Mouse (Mus musculus) heart, postnatal 0 days (tissue): ENCODE results near the gene Ddx6. TPM values are rescaled to one million over a fixed set of nuclear protein-coding genes. Genes with fewer than 3 reads are reported as not detected.

ENCODE experiments used
- ATAC-seq: fragments of 200-750 bp; cut with Nextera tagmentation; 2 replicates; pipeline ENCODE4 v1.8.0; 2017; ENCODE audit warnings: low read depth, moderate number of reproducible peaks, moderate library complexity; ENCODE audit not compliant: insufficient read depth
- DNase-seq: peaks from one replicate; pipeline ENCODE4 v3.0.0-alpha.2; 2016; ENCODE audit warnings: low spot score
- H3K27ac ChIP-seq: fragments of 300-500 bp; sonication (generic); 2 replicates; pipeline ENCODE4 v1.5.1; 2014; ENCODE audit warnings: low read depth, mild to moderate bottlenecking
- H3K27me3 ChIP-seq: fragments of 300-500 bp; sonication (generic); 2 replicates; pipeline ENCODE4 v1.6.1; 2014; ENCODE audit warnings: low read length, mixed read lengths; ENCODE audit not compliant: control insufficient read depth, insufficient read depth
- H3K36me3 ChIP-seq: fragments of 300-500 bp; sonication (generic); replicated peaks from 2 replicates; pipeline ENCODE4 v1.6.1; 2014; ENCODE audit warnings: low read length, mixed read lengths; ENCODE audit not compliant: control insufficient read depth, insufficient read depth
- H3K4me1 ChIP-seq: fragments of 300-500 bp; sonication (generic); 2 replicates; pipeline ENCODE4 v1.6.1; 2014; ENCODE audit warnings: antibody characterized with exemption; ENCODE audit not compliant: control insufficient read depth, insufficient read depth
- H3K4me2 ChIP-seq: fragments of 300-500 bp; sonication (generic); 2 replicates; pipeline ENCODE4 v1.6.1; 2014; ENCODE audit warnings: low read depth, mild to moderate bottlenecking, low read length, moderate library complexity
- H3K4me3 ChIP-seq: fragments of 300-500 bp; sonication (generic); 2 replicates; pipeline ENCODE4 v1.5.1; 2014; ENCODE audit warnings: low read depth, low read length
- H3K9ac ChIP-seq: fragments of 300-500 bp; sonication (generic); replicated peaks from 2 replicates; pipeline ENCODE4 v1.6.1; 2014; ENCODE audit warnings: low read depth, low read length, mixed read lengths
- H3K9me3 ChIP-seq: fragments of 300-500 bp; sonication (generic); replicated peaks from 2 replicates; pipeline ENCODE4 v1.6.1; 2016; ENCODE audit warnings: low read length; ENCODE audit not compliant: control insufficient read depth
- CTCF ChIP-seq: IDR thresholded peaks from 2 replicates; pipeline ENCODE4 v1.5.1; 2016; ENCODE audit warnings: antibody characterized with exemption, control low read depth, low read depth
- EP300 ChIP-seq: IDR thresholded peaks from 2 replicates; pipeline ENCODE4 v1.6.1; 2016; ENCODE audit warnings: antibody characterized with exemption, low read depth
- WGBS: fragments of 180-500 bp; shearing (Covaris S2); extraction: QIAGEN DNeasy Blood & Tissue Kit; methylation state at CpG from one replicate; pipeline ENCODE4 v1.1.7; 2014; 5-methylcytosine and 5-hydroxymethylcytosine counted together
- polyA plus RNA-seq: library from polyadenylated mRNA; unstranded; fragments of >200 nt; fragmentation: Nextera tagmentation; extraction: Ambion mirVana; gene quantifications from 2 replicates; pipeline ENCODE4 v1.2.1, GENCODE M21; 2015
- total RNA-seq: library from RNA; depleted of rRNA; stranded (reverse); fragments of >200 nt; gene quantifications from 2 replicates; pipeline ENCODE4 v1.2.3, GENCODE M21; 2014; ENCODE audit warnings: low replicate concordance

Ddx6 gene
- total and polyA plus RNA-seq, 2 experiments from 2014 or later, result 11.0 to 33.9 TPM

DNA sequence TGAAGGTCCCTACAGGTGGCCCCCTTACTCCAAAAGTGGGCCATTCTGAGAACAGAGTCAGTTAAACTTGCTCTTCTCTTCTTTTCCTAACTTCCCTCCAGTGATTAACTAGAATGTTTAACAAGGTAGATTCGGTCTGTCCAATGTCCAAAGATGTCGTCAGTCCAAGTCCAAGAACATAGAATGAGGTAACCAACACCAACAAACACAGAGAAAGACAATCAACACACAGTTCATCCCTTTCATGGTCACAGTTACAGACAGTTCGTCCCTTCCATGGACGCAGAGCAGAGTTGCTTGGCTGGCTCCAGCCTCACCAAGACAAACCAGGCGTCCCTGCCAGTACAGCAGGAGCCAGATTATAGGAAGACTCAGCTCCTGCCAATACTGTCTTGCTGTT, 66.7 kb downstream of the Ddx6 start:
- no peak for ATAC-seq
- Histone ChIP-seq H3K27me3 (no peaks in the 10 kb centered on the region), H3K36me3 (no peaks in the 10 kb centered on the region), H3K9ac (no peak overlapping the region), H3K9me3 (no peaks in the 10 kb centered on the region), H3K4me3 (no peak overlapping the region), H3K27ac (no peak overlapping the region), H3K4me1 (no peaks in the 10 kb centered on the region), H3K4me2 (no peak overlapping the region)
- WGBS, result 83% methylated on average over 5 of the region's 5 CpGs
- no peak for DNase-seq
- no peak for TF ChIP-seq CTCF
- TF ChIP-seq EP300, result no peak

GRCm38 (mm10) chr9:44672291-44672865, 67.7 kb downstream of the Ddx6 start:
- H3K4me2 ChIP-seq, result no peak overlapping the region
- H3K9me3 ChIP-seq, result no peaks in the 10 kb centered on the region
- DNase-seq, result no peak
- H3K36me3 ChIP-seq, result no peaks in the 10 kb centered on the region
- ATAC-seq, result no peak
- no peak for TF ChIP-seq EP300
- no peak for TF ChIP-seq CTCF
- H3K4me3 ChIP-seq, result no peak overlapping the region
- H3K27ac ChIP-seq, result no peak overlapping the region
- H3K9ac ChIP-seq, result no peak overlapping the region
- no peaks in the 10 kb centered on the region for H3K4me1 ChIP-seq
- 55% methylated on average over 2 of the region's 2 CpGs for WGBS
- H3K27me3 ChIP-seq, result no peaks in the 10 kb centered on the region

- Histone ChIP-seq H3K9me3 (no peaks in the 10 kb centered on the region), H3K4me2 (no peak within 1 kb of the TSS), H3K27ac (no peak within 1 kb of the TSS), H3K4me1 (no peaks in the 10 kb centered on the region), H3K9ac (no peak within 1 kb of the TSS), H3K4me3 (no peak within 1 kb of the TSS), H3K27me3 (no peaks in the 10 kb centered on the region), H3K36me3 (no peaks in the 10 kb centered on the region)
- TF ChIP-seq CTCF (no peak), EP300 (no peak)
- no peak for DNase-seq
- ATAC-seq, result no peak
- WGBS, result 72% methylated on average over 3 of the region's 3 CpGs
Measured at GRCm38 (mm10) chr9:44673005-44673404, 68.3 kb downstream of the Ddx6 start, which contains the start of gene Treh. Treh (plus strand) TSS chr9:44673233.

DNA sequence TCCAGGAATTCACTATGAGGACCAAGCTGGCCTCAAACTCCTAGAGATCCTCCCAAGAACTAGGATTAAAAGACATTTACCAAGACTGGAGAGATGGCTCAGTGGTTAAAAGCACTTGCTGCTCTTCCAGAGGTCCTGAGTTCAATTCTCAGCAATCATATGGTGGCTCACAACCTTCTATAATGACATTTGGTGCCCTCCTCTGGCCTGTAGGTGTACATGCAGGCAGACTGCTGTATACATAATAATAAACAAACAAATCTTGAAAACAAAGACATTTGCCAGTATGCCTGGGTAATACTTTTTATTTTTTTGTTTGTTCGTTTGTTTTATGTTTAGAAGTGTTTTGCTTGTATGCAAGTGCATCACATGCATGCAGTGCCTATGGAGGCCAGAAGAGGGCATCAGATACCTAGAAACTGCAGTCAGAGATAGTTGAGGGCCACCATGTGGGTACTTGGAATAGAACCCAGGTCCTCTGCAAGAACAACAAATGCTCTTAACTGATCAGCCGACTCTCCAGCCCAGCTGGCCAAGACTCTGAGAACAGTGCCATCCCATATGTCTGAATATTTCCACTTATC, 73.7 kb downstream of the Ddx6 start:
- H3K4me1 ChIP-seq, result no peaks in the 10 kb centered on the region
- H3K4me2 ChIP-seq, result no peak overlapping the region
- no peak for ATAC-seq
- H3K9ac ChIP-seq, result no peak overlapping the region
- no peak overlapping the region for H3K27ac ChIP-seq
- WGBS, result 84% methylated on average over 2 of the region's 2 CpGs
- TF ChIP-seq CTCF (peak; percentile 4; the same call in 1 of the 2 replicates), EP300 (no peak)
- no peaks in the 10 kb centered on the region for H3K36me3 ChIP-seq
- no peaks in the 10 kb centered on the region for H3K27me3 ChIP-seq
- DNase-seq, result no peak
- H3K4me3 ChIP-seq, result no peak overlapping the region
- H3K9me3 ChIP-seq, result no peaks in the 10 kb centered on the region

GRCm38 (mm10) chr9:44679565-44679964, 74.9 kb downstream of the Ddx6 start:
- Histone ChIP-seq H3K4me3 (no peak overlapping the region), H3K36me3 (no peaks in the 10 kb centered on the region), H3K27me3 (no peaks in the 10 kb centered on the region), H3K9me3 (no peaks in the 10 kb centered on the region), H3K4me1 (no peaks in the 10 kb centered on the region), H3K27ac (no peak overlapping the region), H3K9ac (no peak overlapping the region), H3K4me2 (no peak overlapping the region)
- DNase-seq (no peak), ATAC-seq (no peak)
- 67% methylated on average over 5 of the region's 5 CpGs for WGBS
- TF ChIP-seq EP300 (no peak), CTCF (no peak)

- Histone ChIP-seq H3K4me1 (no peaks in the 10 kb centered on the region), H3K4me3 (no peak overlapping the region), H3K27me3 (no peaks in the 10 kb centered on the region), H3K9me3 (no peaks in the 10 kb centered on the region), H3K36me3 (peaks cover 19% of the 10 kb centered on the region), H3K27ac (no peak overlapping the region), H3K4me2 (no peak overlapping the region), H3K9ac (no peak overlapping the region)
- TF ChIP-seq EP300, result no peak
- TF ChIP-seq CTCF, result no peak
- ATAC-seq (no peak), DNase-seq (no peak)
- WGBS, result 85% methylated on average over 8 of the region's 8 CpGs
Measured at GRCm38 (mm10) chr9:44683046-44683445, 78.4 kb downstream of the Ddx6 start.
